Mouse (Mus musculus): ENCODE results near the gene Eme2.

DNA sequence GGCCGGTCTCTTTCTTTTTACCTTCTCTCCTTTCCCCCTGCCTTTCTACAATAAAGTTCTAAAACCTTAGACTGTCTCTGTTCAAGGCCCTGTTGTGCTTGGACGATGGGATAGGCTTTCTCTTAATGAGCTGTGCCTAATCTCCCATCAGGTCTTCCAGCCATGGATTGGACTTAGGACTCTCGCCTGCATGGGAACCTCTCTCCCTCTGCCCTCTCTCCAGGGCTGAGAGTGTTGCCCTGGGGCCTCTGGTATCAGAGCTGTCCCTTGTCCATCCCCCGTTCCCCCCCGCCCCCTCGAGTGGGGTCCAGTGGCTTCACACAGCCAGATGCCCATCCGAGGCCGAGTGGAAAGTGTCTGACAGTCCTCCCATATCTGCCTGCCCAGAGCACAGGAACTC lies 19.9 kb downstream of the Eme2 start:
- TF ChIP-seq ZNF384 (IDR thresholded peaks at IDR 0.05; ENCODE audit: low read depth, low read length), result no peak
- no peak for TF ChIP-seq CHD2 (IDR thresholded peaks at IDR 0.05; ENCODE audit: low read depth, low read length)
- TF ChIP-seq MAFK (IDR thresholded peaks at IDR 0.05; ENCODE audit: insufficient read depth, low read depth, low read length), result no peak
- TF ChIP-seq ZC3H11A (IDR thresholded peaks at IDR 0.05; ENCODE audit: borderline replicate concordance, low read depth, low read length), result no peak
- no peak for TF ChIP-seq HCFC1 (IDR thresholded peaks at IDR 0.05; ENCODE audit: borderline replicate concordance, insufficient read depth, low read length)

Measured in ES-E14 (cell line).